Mouse (Mus musculus) neural tube, embryonic 14.5 days (tissue): ENCODE results near the gene Il25. TPM values are rescaled to one million over a fixed set of nuclear protein-coding genes. Genes with fewer than 3 reads are reported as not detected.
"Not testable (repeated sequence)": the region's sequence is repeated elsewhere in the genome, so short reads cannot be mapped to it uniquely, and the experiment has no call there.

Source experiments
- ATAC-seq: fragments of 200-750 bp; cut with Nextera tagmentation; 2 replicates; pipeline ENCODE4 v1.8.0; 2017; ENCODE audit warnings: low read depth, mild to moderate bottlenecking, moderate TSS enrichment, moderate library complexity
- H3K27ac ChIP-seq: fragments of 300-500 bp; sonication (generic); 2 replicates; pipeline ENCODE4 v1.5.1; 2014; ENCODE audit warnings: low read depth, mild to moderate bottlenecking, control low read depth, low read length, moderate library complexity, mixed read lengths
- H3K27me3 ChIP-seq: fragments of 300-500 bp; sonication (generic); 2 replicates; pipeline ENCODE4 v1.6.1; 2014; ENCODE audit warnings: low read length; ENCODE audit not compliant: control insufficient read depth, insufficient read depth
- H3K36me3 ChIP-seq: fragments of 300-500 bp; sonication (generic); 2 replicates; pipeline ENCODE4 v1.6.1; 2014; ENCODE audit warnings: low read length, mixed read lengths; ENCODE audit not compliant: control insufficient read depth, insufficient read depth
- H3K4me1 ChIP-seq: fragments of 300-500 bp; sonication (generic); 2 replicates; pipeline ENCODE4 v1.6.1; 2014; ENCODE audit warnings: low read length; ENCODE audit not compliant: control insufficient read depth, insufficient read depth
- H3K4me2 ChIP-seq: fragments of 300-500 bp; sonication (generic); 2 replicates; pipeline ENCODE4 v1.6.1; 2014; ENCODE audit warnings: mild to moderate bottlenecking, low read depth, low read length, control low read depth
- H3K4me3 ChIP-seq: fragments of 300-500 bp; sonication (generic); 2 replicates; pipeline ENCODE4 v1.5.1; 2014; ENCODE audit warnings: low read depth, low read length, control low read depth, mixed read lengths
- H3K9ac ChIP-seq: fragments of 300-500 bp; sonication (generic); replicated peaks from 2 replicates; pipeline ENCODE4 v1.6.1; 2014; ENCODE audit warnings: low read depth, mild to moderate bottlenecking, control low read depth, low read length, mixed read lengths
- H3K9me3 ChIP-seq: fragments of 300-500 bp; sonication (generic); 2 replicates; pipeline ENCODE4 v1.6.1; 2016; ENCODE audit warnings: low read length; ENCODE audit not compliant: control insufficient read depth
- WGBS: fragments of 180-500 bp; shearing (Covaris S2); extraction: QIAGEN DNeasy Blood & Tissue Kit; methylation state at CpG from one replicate; pipeline ENCODE4 v1.1.7; 2014; 5-methylcytosine and 5-hydroxymethylcytosine counted together
- polyA plus RNA-seq: library from polyadenylated mRNA; unstranded; fragments of >200 nt; fragmentation: Nextera tagmentation; extraction: Ambion mirVana; gene quantifications from 2 replicates; pipeline ENCODE4 v1.2.1, GENCODE M21; 2014

Il25 gene
- polyA plus RNA-seq, 1 experiment from 2014 or later, result 0.39 TPM

DNA sequence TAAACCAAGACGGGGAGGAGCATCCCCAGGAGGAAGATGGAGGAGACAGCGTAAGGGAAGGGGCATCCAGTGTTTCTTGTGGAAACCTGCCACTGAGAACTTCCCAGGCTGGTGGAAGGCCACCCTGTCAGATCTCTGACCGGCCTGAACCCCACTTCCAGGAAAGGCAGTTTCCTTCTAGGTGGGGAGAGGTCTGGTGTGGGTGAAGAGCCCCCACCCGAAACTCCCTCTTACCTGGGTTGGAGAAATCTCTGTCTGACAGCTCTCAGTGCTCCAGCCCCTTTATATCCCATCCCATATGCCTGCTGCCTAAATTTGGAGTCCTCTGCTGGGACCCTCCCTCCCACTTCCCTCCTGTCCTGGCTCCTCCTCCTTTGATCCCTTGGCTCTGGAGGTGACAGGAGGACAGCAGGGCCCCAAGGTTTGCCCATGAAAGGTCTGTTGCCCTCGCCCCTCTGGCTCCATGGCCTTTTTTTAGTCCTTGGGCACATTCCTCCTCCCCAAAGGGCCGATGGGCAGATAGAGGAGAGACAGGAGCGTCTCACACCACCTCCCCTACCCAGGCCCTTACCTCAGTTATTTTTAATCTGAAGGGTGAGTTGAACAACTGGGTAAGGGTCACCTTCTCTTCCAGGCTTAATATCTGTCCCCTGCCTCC, 34.0 kb downstream of the Il25 start, which contains the start of gene Myh6:
Gene Myh6 (minus strand): TSS at position 608 of the 658 bp plus-strand sequence.
- Histone ChIP-seq H3K9ac (no peak within 1 kb of the TSS), H3K27me3 (no peaks in the 10 kb centered on the region), H3K4me3 (no peak within 1 kb of the TSS), H3K4me1 (no peaks in the 10 kb centered on the region), H3K4me2 (no peak within 1 kb of the TSS), H3K27ac (no peak within 1 kb of the TSS), H3K9me3 (no peaks in the 10 kb centered on the region), H3K36me3 (no peaks in the 10 kb centered on the region)
- WGBS, result 78% methylated on average over 7 of the region's 7 CpGs
- ATAC-seq, result no peak

DNA sequence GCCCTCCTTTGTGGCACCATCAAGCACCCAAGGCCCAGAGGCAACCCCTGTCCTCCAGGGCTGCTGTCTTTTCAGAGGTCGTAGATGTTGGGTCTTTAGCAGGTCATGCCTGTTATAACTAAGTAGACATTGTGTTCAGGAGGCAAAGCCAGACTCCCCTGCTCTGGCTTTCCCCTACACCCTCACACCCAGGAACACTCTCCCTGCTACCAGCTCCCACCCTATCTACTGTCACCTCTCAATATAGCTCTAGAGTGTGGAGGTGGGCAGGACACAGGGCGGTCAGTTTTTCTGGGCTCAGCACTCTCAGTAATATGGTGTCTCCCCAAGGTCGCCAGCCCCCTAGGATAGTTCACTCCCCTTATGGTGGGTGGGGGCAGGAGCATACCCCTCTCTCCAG, 35.4 kb downstream of the Il25 start:
- Histone ChIP-seq H3K9ac (no peak overlapping the region), H3K4me2 (no peak overlapping the region), H3K36me3 (no peaks in the 10 kb centered on the region), H3K27ac (no peak overlapping the region), H3K4me1 (no peaks in the 10 kb centered on the region), H3K9me3 (no peaks in the 10 kb centered on the region), H3K4me3 (no peak overlapping the region), H3K27me3 (no peaks in the 10 kb centered on the region)
- no peak for ATAC-seq
- 83% methylated on average over 3 of the region's 3 CpGs for WGBS

DNA sequence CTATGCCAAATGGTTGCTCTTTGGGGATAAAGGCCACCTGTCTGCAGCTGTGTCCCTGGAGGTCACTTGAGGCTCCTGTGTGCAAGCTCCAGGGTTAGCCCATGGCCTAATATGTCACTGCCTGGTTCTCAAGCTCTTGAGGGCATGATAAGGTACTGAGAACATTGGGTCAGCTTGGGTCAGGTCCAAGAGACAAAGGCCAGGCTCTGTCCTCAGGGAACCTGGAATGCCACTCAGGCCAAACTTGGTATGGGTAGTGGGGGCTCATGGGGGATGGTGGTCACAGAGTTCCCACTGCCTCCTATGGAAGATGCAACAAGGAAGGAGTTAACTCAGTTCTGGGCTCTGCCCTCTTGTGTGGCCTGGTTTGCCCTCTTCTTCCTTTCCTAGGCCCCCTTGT, 35.8 kb downstream of the Il25 start:
- no peak for ATAC-seq
- Histone ChIP-seq H3K27ac (no peak overlapping the region), H3K9me3 (no peaks in the 10 kb centered on the region), H3K4me2 (no peak overlapping the region), H3K9ac (no peak overlapping the region), H3K4me1 (no peaks in the 10 kb centered on the region), H3K27me3 (no peaks in the 10 kb centered on the region), H3K36me3 (no peaks in the 10 kb centered on the region), H3K4me3 (no peak overlapping the region)

DNA sequence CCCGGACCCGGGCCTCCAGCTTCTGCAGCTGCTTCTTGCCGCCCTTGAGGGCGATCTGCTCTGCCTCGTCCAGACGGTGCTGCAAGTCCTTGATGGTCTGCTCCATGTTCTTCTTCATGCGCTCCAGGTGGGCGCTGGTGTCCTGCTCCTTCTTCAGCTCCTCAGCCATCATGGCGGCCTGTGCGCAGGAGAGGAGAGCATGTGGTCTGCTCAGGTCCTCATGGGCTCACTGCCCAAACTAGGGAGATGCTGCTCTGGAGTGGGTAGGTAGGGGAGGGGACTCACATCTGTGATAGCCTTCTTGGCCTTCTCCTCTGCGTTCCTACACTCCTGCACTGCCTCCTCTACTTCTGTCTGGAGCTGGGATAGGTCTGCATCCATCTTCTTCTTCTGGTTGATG, 40.3 kb downstream of the Il25 start:
- not testable (repeated sequence) for H3K27ac ChIP-seq, H3K4me3 ChIP-seq, ATAC-seq

DNA sequence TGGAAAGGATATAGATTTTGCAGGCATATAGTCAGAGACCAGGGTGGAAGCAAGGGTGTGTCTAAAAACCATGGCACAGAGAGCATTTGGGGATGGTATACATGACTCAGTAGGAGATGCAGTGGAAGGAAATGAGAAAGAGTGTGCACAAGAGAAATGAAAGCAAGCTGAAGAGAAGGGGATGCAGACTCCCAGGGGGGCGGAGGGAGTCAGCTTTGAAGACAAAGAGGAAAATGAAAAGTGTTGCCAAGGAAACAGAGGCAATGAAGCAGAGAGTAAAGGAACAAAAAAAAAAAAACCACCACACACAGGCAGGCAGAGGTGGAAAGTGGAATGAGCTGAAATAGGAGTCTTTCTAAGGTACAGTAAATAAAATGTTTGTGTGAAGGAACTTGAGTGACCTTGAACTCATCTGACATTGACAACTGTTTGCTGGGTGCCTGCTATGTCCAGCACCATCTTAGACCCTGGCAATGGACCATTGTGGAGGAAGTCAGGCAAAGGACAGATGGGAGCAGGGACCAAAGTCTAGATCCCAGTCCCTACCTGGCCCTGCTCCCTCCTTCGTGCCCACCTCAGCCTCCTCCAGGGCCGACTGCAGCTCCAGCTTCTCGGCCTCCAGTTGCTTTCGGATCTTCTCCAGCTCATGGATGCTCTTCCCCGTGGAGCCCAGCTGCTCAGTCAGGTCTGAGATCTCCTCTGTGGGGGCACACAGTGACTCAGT, 41.7 kb downstream of the Il25 start:
- no peaks in the 10 kb centered on the region for H3K9me3 ChIP-seq
- no peak overlapping the region for H3K4me3 ChIP-seq
- H3K27ac ChIP-seq, result peak overlapping the region; percentile 70
- H3K27me3 ChIP-seq, result no peaks in the 10 kb centered on the region
- peaks cover 7% of the 10 kb centered on the region; the same call in 1 of the 2 replicates for H3K4me1 ChIP-seq
- peak; percentile 31; the same call in 1 of the 2 replicates for ATAC-seq
- 74% methylated on average over 6 of the region's 6 CpGs for WGBS
- no peak overlapping the region for H3K4me2 ChIP-seq
- no peak overlapping the region for H3K9ac ChIP-seq
- no peaks in the 10 kb centered on the region for H3K36me3 ChIP-seq

More for the DNA sequence above, 40.3 kb downstream of the Il25 start:
- not testable (repeated sequence) for H3K4me1 ChIP-seq, H3K9ac ChIP-seq, H3K4me2 ChIP-seq, H3K9me3 ChIP-seq, H3K36me3 ChIP-seq, H3K27me3 ChIP-seq
- 97% methylated on average over 8 of the region's 11 CpGs for WGBS

DNA sequence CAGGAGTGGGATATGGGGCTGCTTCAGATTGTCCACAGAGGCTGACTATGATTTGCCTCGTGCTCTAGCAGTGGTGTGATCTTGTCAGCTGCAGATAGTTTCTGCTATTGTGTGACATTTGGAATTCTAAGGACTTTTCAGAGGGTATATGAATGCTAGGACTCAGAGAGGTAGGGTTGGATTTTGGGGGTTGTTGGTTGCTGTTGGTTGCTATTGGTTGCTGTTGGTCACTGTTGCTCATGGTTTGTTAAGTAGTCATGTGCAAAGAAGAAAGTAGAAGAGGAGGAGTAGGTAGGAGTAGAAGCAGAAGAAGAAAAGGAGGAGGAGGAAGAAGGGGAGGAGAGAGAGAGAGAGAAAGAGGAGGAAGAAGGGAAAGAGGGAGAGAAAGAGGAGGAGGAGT, 44.1 kb downstream of the Il25 start, which contains the start of gene Gm17428:
Gene Gm17428 (plus strand): TSS at position 301 of the 400 bp plus-strand sequence.
- no peak within 1 kb of the TSS for H3K4me2 ChIP-seq
- WGBS, result 73% methylated on average over 1 of the region's 1 CpGs
- ATAC-seq, result no peak

DNA sequence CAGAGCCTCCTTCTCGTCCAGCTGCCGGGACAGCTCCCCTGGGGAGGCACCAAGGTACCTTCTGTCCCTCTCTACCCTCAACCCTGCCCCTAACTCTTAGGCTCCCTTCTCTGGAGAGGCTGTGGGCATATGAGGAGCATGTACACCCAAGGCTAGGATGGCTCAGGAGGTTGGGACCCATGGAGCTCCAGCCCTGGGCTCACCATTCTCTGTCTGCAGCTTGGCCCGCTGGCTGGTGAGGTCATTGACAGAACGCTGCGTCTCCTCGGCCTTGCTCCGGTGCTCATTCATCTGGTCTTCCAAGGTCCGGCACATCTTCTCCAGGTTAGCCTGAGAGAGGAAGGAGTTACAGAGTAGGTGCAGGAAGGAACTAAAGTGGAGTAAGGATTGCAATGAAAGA, 46.2 kb downstream of the Il25 start:
- H3K4me2 ChIP-seq, result no peak overlapping the region
- no peak overlapping the region for H3K9ac ChIP-seq
- H3K27ac ChIP-seq, result no peak overlapping the region
- no peak for ATAC-seq
- H3K4me1 ChIP-seq, result peaks cover 7% of the 10 kb centered on the region; the same call in 1 of the 2 replicates
- no peak overlapping the region for H3K4me3 ChIP-seq
- 90% methylated on average over 8 of the region's 8 CpGs for WGBS
- H3K27me3 ChIP-seq, result no peaks in the 10 kb centered on the region
- H3K9me3 ChIP-seq, result no peaks in the 10 kb centered on the region
- no peaks in the 10 kb centered on the region for H3K36me3 ChIP-seq

More for the DNA sequence above, 44.1 kb downstream of the Il25 start, which contains the start of gene Gm17428:
- H3K9me3 ChIP-seq, result no peaks in the 10 kb centered on the region
- H3K27me3 ChIP-seq, result no peaks in the 10 kb centered on the region
- peaks cover 7% of the 10 kb centered on the region; the same call in 1 of the 2 replicates for H3K4me1 ChIP-seq
- H3K27ac ChIP-seq, result no peak within 1 kb of the TSS
- H3K9ac ChIP-seq, result no peak within 1 kb of the TSS
- no peak within 1 kb of the TSS for H3K4me3 ChIP-seq
- H3K36me3 ChIP-seq, result no peaks in the 10 kb centered on the region

DNA sequence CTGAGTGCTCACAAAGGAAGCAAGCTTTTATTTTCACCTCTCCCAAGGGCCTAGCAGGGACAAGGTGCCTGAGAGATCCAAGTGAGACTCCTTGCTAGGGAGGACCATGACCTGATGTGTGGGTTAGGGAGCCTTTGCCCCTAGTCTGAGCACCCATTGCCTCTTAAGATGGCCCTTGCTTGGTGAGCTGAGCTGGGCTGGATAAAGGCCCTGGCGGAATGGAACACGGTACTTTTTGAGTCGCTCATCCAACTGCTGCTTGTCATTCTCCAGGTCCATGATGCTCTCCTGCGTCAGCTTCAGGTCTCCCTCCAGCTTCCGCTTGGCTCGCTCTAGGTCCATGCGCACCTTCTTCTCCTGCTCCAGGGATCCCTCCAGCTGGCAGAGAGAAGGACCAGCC, 49.4 kb downstream of the Il25 start:
- Histone ChIP-seq H3K27ac (no peak overlapping the region), H3K4me1 (no peaks in the 10 kb centered on the region), H3K9me3 (no peaks in the 10 kb centered on the region), H3K4me3 (no peak overlapping the region), H3K9ac (no peak overlapping the region), H3K4me2 (no peak overlapping the region), H3K36me3 (no peaks in the 10 kb centered on the region), H3K27me3 (no peaks in the 10 kb centered on the region)
- WGBS, result 96% methylated on average over 7 of the region's 7 CpGs
- no peak for ATAC-seq
